Mouse (Mus musculus): Measurements from ENCODE around the gene Gm3512. TPM values are rescaled to one million over a fixed set of nuclear protein-coding genes. Genes with fewer than 3 reads are reported as not detected.
"Not testable (repeated sequence)": the region's sequence is repeated elsewhere in the genome, so short reads cannot be mapped to it uniquely, and the experiment has no call there.

Gene Gm3512
- not detected for total RNA-seq (2021)
- long read RNA-seq, experiment 1 = 0 reads
- long read RNA-seq, experiment 2 = 0 reads

DNA sequence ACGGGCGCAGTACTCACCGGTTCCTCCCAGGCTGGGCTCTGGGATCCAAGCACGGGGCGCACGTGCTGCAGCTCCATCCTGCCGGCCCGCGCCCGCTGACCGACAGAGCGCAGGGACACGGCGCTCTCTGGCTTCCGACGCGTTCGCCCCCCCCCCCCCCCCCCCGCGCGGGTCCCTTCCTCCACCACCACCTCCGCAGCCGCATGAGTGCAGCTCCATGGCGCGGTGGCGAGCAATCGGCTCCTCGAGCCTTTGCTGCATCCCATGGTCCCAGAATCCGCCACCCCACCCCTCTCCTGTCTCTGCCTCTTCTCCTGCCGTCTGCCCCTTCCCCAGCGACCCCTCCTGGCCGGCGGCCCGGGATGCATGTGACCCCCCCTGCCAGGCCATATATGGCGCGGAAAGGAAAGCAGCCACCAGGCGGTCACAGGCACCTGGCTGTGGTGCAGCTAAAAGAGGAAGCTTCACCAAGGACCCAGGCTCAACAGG, at the start of gene Gm3512:
Gene Gm3512 (minus strand): TSS at position 51 of the 489 bp plus-strand sequence.
- not testable (repeated sequence) for DNase-seq (ENCODE audit: low spot score)

GRCm38 (mm10) chr14:7200070-7200469, 25.7 kb upstream of the Gm3512 start:
- peak; percentile 1 for DNase-seq (ENCODE audit: low spot score)

DNA sequence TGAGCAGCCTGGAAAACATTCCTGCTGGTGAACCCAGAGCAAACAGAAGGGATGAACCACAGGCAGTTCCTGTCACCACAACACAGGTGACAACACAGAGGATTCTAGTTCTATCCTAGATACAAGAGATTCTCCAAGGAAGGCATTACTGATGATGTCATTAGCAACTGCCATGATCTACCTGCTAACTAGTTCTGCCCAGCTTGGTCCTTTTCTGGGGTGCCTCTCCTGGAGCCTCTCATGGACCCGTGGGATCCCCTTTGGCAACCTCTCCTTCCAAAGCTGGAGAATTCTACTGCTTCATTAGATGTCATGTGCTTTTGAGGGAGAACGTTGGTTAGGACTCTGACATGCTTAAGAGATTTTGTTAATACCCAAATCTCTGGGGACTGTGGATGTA, 20.1 kb upstream of the Gm3512 start, which contains the start of gene Gm16434:
Gene Gm16434 (minus strand): TSS at position 101 of the 400 bp plus-strand sequence.
- not testable (repeated sequence) for DNase-seq (ENCODE audit: low spot score)

DNA sequence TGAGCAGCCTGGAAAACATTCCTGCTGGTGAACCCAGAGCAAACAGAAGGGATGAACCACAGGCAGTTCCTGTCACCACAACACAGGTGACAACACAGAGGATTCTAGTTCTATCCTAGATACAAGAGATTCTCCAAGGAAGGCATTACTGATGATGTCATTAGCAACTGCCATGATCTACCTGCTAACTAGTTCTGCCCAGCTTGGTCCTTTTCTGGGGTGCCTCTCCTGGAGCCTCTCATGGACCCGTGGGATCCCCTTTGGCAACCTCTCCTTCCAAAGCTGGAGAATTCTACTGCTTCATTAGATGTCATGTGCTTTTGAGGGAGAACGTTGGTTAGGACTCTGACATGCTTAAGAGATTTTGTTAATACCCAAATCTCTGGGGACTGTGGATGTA, 49.0 kb downstream of the Gm3512 start, which contains the start of gene Gm6676:
Gene Gm6676 (minus strand): TSS at position 101 of the 400 bp plus-strand sequence.
- not testable (repeated sequence) for DNase-seq (ENCODE audit: low spot score)

DNA sequence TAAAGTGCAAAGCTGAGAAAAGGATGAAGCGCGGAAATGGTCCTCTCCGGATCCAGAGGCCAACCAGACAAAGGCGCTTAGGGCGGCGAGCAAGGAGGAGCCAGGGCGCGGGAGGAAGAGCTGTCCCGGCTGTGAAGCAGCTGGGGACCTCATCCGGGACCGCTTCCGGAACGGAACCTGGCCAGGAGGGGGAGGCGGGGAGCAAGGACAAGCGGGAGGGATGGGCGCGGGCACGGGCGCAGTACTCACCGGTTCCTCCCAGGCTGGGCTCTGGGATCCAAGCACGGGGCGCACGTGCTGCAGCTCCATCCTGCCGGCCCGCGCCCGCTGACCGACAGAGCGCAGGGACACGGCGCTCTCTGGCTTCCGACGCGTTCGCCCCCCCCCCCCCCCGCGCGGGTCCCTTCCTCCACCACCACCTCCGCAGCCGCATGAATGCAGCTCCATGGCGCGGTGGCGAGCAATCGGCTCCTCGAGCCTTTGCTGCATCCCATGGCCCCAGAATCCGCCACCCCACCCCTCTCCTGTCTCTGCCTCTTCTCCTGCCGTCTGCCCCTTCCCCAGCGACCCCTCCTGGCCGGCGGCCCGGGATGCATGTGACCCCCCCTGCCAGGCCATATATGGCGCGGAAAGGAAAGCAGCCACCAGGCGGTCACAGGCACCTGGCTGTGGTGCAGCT, 69.1 kb downstream of the Gm3512 start:
- DNase-seq (ENCODE audit: low spot score) = not testable (repeated sequence)

Other genes starting within 250 kb of the Gm3512 start
- not detected for gene Gm6356, start 200.7 kb downstream of the Gm3512 start, total RNA-seq (2021)
- not detected for gene Gm10406, start 147.1 kb downstream of the Gm3512 start, total RNA-seq (2021)
- gene Gm3685, start 129.6 kb downstream of the Gm3512 start, total RNA-seq (2021) = not detected
- gene Gm3696, start 73.9 kb downstream of the Gm3512 start, total RNA-seq (2021) = not detected
- not detected for gene Gm6676, start 49.1 kb downstream of the Gm3512 start, total RNA-seq (2021)
- gene Gm16434, start 20.0 kb upstream of the Gm3512 start, total RNA-seq (2021) = not detected
- gene Gm3727, start 90.2 kb upstream of the Gm3512 start, total RNA-seq (2021) = not detected
- under 1 TPM in 1 of 2 experiments, not detected in 1; 0.14 TPM for gene Gm3739, start 140.5 kb upstream of the Gm3512 start, total RNA-seq (2021)
- gene Gm5797, start 157.9 kb upstream of the Gm3512 start, total RNA-seq (2021) = not detected
- not detected for gene Gm8374, start 190.6 kb upstream of the Gm3512 start, total RNA-seq (2021)

Measured in gastrocnemius, adult 18-20 months (tissue).